Mouse (Mus musculus): Measurements from ENCODE around the gene Zfyve27. TPM values are rescaled to one million over a fixed set of nuclear protein-coding genes. Genes with fewer than 3 reads are reported as not detected.

The Zfyve27 gene
- polyA plus RNA-seq, 1 experiment from 2014 or later, result 23.7 TPM

DNA sequence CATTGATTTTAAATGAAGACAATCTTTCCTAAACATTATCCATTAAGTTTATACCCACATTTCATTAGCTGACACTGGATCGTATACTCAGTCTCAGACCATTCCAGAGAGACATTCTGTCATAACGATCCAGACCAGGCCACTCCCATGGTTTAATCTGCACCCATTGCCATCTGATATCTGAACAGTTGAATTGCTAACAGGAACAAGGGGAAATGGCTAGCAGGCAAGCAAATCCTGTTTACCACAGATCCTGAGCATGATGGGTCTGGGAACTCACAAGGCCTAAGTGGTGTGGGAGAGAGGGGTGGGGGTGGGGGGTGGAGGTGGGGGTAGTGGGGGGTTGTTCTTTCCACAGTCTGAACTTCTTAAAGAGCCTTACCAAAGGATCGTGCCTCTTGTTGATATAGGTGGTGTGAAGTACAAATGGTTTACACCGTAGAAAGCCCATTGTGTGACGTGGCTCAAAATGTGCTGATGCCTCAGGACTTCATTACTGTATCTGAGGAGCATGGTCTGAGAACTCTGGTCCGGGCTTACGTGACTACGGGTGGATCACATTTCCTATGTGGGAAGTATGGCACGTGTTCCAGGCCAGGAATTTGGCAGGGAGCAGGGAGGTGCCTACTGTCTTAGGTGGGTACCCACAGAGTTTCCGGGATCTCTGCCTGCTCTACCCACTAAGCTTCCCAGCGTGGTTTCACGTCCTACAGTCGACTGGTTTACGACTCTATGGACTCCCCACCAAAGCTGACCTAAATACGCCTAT, 25.1 kb upstream of the Zfyve27 start:
- WGBS, result 91% methylated on average over 15 of the region's 15 CpGs
- Histone ChIP-seq H3K4me1 (ENCODE audit: control insufficient read depth, insufficient read depth, low read length) (no peaks in the 10 kb centered on the region), H3K9me3 (ENCODE audit: control insufficient read depth, low read length) (no peaks in the 10 kb centered on the region), H3K27ac (ENCODE audit: low read depth, low read length) (no peak overlapping the region), H3K9ac (ENCODE audit: low read length) (no peak overlapping the region), H3K36me3 (ENCODE audit: control insufficient read depth, insufficient read depth, low read length) (no peaks in the 10 kb centered on the region), H3K4me2 (ENCODE audit: low read depth) (no peak overlapping the region), H3K27me3 (ENCODE audit: control insufficient read depth, insufficient read depth, low read length) (no peaks in the 10 kb centered on the region), H3K4me3 (ENCODE audit: low read depth, low read length) (no peak overlapping the region)
- ATAC-seq (ENCODE audit: insufficient read depth, low FRiP score, low TSS enrichment) (no peak), DNase-seq (ENCODE audit: low spot score) (no peak)

DNA sequence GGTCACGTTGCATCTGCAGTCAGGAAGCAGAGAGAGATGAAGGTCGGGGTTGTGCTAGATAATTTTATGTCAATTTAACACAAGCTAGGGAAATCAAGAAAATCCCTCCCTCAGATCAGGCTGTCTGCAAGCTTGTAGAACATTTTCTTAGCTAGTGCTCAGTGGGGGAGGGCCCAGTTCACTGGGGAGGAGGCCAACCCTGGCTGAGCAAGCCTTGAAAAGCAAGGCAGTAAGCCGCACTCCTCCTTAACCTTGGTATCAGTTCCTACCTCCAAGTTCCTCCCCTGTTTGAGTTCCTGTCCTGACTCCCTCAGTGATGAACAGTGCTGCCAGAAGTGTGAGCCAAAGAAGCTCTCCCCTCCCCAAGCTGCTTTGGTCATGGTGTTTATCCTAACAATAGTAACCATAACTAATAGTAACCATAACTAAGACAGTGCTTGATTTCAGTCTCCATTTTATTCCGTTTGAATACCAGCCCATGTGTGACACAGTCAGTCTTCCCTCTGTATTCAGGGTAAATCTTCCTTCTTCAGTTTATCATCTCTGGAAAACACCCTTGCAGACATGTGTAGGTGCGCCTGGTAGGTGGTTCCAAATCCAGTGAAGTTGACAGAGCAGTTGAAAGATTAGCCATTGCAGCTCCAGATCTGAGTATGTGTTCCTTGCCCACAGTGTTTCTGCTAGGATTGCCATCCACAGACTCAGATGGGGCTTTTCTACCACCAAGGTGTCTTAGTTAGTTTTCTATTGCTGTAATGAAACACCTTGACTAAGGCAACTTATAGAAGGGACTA, 23.8 kb upstream of the Zfyve27 start:
- Histone ChIP-seq H3K9me3 (ENCODE audit: control insufficient read depth, low read length) (no peaks in the 10 kb centered on the region), H3K27ac (ENCODE audit: low read depth, low read length) (no peak overlapping the region), H3K36me3 (ENCODE audit: control insufficient read depth, insufficient read depth, low read length) (no peaks in the 10 kb centered on the region), H3K4me3 (ENCODE audit: low read depth, low read length) (no peak overlapping the region), H3K9ac (ENCODE audit: low read length) (no peak overlapping the region), H3K4me1 (ENCODE audit: control insufficient read depth, insufficient read depth, low read length) (no peaks in the 10 kb centered on the region), H3K4me2 (ENCODE audit: low read depth) (no peak overlapping the region), H3K27me3 (ENCODE audit: control insufficient read depth, insufficient read depth, low read length) (no peaks in the 10 kb centered on the region)
- 84% methylated on average over 5 of the region's 5 CpGs for WGBS
- no peak for DNase-seq (ENCODE audit: low spot score)
- no peak for ATAC-seq (ENCODE audit: insufficient read depth, low FRiP score, low TSS enrichment)

DNA sequence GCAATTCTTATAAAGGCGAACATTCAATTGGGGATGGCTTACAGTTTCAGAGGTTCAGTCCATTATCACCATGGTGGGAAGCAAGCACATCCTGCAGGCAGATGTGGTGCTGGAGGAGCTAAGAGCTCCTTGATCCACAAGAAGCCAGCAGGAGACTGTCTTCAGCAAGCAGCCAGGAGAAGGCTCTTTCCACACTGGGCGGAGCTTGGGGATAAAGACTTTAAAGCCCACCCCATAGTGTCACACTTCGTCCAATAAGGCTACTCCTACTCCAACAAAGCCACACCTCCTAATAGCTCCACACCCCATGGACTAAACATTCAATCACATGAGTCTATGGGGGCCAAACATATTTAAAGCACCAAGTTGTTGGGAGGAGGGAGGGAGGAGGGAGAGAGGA, 21.8 kb upstream of the Zfyve27 start:
- no peak for ATAC-seq (ENCODE audit: insufficient read depth, low FRiP score, low TSS enrichment)

DNA sequence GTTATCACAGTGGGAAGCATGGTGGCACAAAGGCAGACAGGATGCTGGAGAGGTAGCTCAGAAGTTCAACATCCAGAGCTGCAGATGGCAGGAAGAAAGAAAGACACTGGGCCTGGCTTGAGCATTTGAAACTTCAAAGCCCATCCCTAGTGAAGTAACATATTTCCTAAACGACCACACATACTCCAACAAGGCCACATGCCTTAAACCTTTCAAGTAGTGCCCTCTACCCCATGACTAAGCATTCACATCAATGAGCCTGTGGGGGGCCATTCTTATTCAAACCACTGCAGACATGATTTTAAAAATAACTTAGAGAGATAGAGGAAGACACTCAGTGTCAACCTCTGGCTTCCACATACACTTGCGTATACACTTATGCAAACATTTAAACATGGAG, 21.0 kb upstream of the Zfyve27 start:
- WGBS, result 73% methylated on average over 2 of the region's 2 CpGs
- no peaks in the 10 kb centered on the region for H3K9me3 ChIP-seq (ENCODE audit: control insufficient read depth, low read length)

More for the DNA sequence above, 21.8 kb upstream of the Zfyve27 start:
- Histone ChIP-seq H3K4me2 (ENCODE audit: low read depth) (no peak overlapping the region), H3K4me1 (ENCODE audit: control insufficient read depth, insufficient read depth, low read length) (no peaks in the 10 kb centered on the region), H3K4me3 (ENCODE audit: low read depth, low read length) (no peak overlapping the region), H3K27me3 (ENCODE audit: control insufficient read depth, insufficient read depth, low read length) (0 out of 2 replicates have a peak, but pooled peaks cover 2% of the 10 kb centered on the region), H3K9me3 (ENCODE audit: control insufficient read depth, low read length) (no peaks in the 10 kb centered on the region), H3K9ac (ENCODE audit: low read length) (no peak overlapping the region), H3K27ac (ENCODE audit: low read depth, low read length) (no peak overlapping the region), H3K36me3 (ENCODE audit: control insufficient read depth, insufficient read depth, low read length) (no peaks in the 10 kb centered on the region)
- WGBS, result 69% methylated on average over 3 of the region's 3 CpGs
- DNase-seq (ENCODE audit: low spot score), result no peak

DNA sequence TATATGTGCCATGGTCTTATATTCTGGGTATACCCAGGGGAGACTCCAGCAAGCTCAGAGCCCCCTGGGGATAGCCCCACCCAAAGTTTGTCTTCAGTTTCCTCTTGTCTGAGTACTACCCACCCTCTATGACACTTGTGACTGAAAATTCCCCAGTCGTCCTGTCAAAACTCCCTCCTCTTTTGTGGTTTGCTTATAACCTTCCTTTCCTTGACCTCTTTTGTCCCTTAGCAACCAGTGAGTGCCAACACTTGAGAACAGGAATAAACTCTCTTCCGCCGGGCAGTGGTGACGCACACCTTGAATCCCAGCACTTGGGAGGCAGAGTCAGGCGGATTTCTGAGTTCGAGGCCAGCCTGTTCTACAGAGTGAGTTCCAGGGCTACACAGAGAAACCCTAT, 19.7 kb upstream of the Zfyve27 start:
- WGBS, result 61% methylated on average over 6 of the region's 6 CpGs
- peaks cover 6% of the 10 kb centered on the region; the same call in 1 of the 2 replicates for H3K4me1 ChIP-seq (ENCODE audit: control insufficient read depth, insufficient read depth, low read length)
- no peak overlapping the region for H3K27ac ChIP-seq (ENCODE audit: low read depth, low read length)
- H3K9ac ChIP-seq (ENCODE audit: low read length), result no peak overlapping the region
- H3K36me3 ChIP-seq (ENCODE audit: control insufficient read depth, insufficient read depth, low read length), result no peaks in the 10 kb centered on the region
- H3K27me3 ChIP-seq (ENCODE audit: control insufficient read depth, insufficient read depth, low read length), result peaks cover 4% of the 10 kb centered on the region; the same call in 1 of the 2 replicates
- no peak overlapping the region for H3K4me3 ChIP-seq (ENCODE audit: low read depth, low read length)
- ATAC-seq (ENCODE audit: insufficient read depth, low FRiP score, low TSS enrichment) (no peak), DNase-seq (ENCODE audit: low spot score) (no peak)
- H3K9me3 ChIP-seq (ENCODE audit: control insufficient read depth, low read length), result no peaks in the 10 kb centered on the region
- H3K4me2 ChIP-seq (ENCODE audit: low read depth), result no peak overlapping the region

More for the DNA sequence above, 21.0 kb upstream of the Zfyve27 start:
- H3K27ac ChIP-seq (ENCODE audit: low read depth, low read length), result no peak overlapping the region
- H3K4me1 ChIP-seq (ENCODE audit: control insufficient read depth, insufficient read depth, low read length), result no peaks in the 10 kb centered on the region
- 0 out of 2 replicates have a peak, but pooled peaks cover 2% of the 10 kb centered on the region for H3K27me3 ChIP-seq (ENCODE audit: control insufficient read depth, insufficient read depth, low read length)
- ATAC-seq (ENCODE audit: insufficient read depth, low FRiP score, low TSS enrichment), result no peak
- no peaks in the 10 kb centered on the region for H3K36me3 ChIP-seq (ENCODE audit: control insufficient read depth, insufficient read depth, low read length)
- H3K4me3 ChIP-seq (ENCODE audit: low read depth, low read length), result no peak overlapping the region
- H3K4me2 ChIP-seq (ENCODE audit: low read depth), result no peak overlapping the region
- DNase-seq (ENCODE audit: low spot score), result no peak
- no peak overlapping the region for H3K9ac ChIP-seq (ENCODE audit: low read length)

DNA sequence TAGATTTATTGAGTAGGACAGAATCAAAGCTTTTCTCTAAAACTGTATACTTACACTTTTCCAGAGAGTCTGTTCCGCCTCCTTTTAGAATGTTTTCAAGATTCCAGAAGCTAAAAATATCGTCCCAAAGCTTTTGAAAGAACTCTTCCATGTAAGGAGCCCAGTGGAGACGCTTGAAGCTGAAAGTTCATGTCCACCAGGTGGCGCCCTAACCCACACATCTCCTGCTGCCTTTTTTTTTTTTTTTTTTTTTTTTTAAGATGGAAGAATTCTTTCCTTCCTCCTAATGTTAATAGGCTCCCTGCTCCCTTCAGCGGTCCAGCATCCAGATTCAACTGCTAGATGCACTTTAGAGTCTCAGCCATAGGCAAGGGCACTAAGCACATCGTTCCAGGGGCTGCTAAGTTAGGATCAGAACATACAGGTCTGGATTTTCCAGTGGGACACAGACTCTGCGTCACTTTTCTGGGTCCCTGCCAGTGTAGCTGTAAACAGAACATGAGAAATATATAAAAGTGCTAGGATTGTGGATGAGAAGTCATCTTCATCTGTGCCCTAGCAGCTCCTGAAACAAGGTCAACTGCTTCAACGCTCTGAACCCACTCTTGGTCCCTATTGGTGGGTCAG, 19.1 kb upstream of the Zfyve27 start:
- Histone ChIP-seq H3K36me3 (ENCODE audit: control insufficient read depth, insufficient read depth, low read length) (no peaks in the 10 kb centered on the region), H3K4me3 (ENCODE audit: low read depth, low read length) (no peak overlapping the region), H3K27ac (ENCODE audit: low read depth, low read length) (no peak overlapping the region), H3K9me3 (ENCODE audit: control insufficient read depth, low read length) (no peaks in the 10 kb centered on the region), H3K4me2 (ENCODE audit: low read depth) (no peak overlapping the region), H3K9ac (ENCODE audit: low read length) (no peak overlapping the region), H3K4me1 (ENCODE audit: control insufficient read depth, insufficient read depth, low read length) (peaks cover 6% of the 10 kb centered on the region; the same call in 1 of the 2 replicates), H3K27me3 (ENCODE audit: control insufficient read depth, insufficient read depth, low read length) (peaks cover 7% of the 10 kb centered on the region)
- no peak for ATAC-seq (ENCODE audit: insufficient read depth, low FRiP score, low TSS enrichment)
- WGBS, result 30% methylated on average over 8 of the region's 8 CpGs
- DNase-seq (ENCODE audit: low spot score), result peak; percentile 78

DNA sequence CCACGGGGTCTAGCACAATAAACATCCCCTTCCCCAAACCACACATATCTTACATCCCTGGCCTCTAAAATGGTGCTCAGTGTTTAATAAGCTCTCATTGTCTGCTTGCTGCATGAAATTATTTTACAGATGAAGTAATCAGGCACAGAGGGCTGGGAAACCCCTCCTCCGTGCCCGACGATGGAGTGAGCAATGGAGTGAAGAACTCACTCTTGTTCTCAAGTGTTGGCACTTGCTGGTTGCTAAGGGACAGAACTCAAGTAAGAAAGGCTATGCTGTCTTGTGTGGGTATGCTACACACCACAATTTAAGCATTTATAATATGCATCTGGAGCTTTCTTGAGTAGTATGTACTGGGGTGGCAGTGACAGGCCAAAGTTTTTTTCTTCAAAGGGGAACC, 18.5 kb upstream of the Zfyve27 start:
- Histone ChIP-seq H3K27ac (ENCODE audit: low read depth, low read length) (no peak overlapping the region), H3K4me3 (ENCODE audit: low read depth, low read length) (no peak overlapping the region), H3K27me3 (ENCODE audit: control insufficient read depth, insufficient read depth, low read length) (peaks cover 7% of the 10 kb centered on the region), H3K36me3 (ENCODE audit: control insufficient read depth, insufficient read depth, low read length) (no peaks in the 10 kb centered on the region), H3K9me3 (ENCODE audit: control insufficient read depth, low read length) (no peaks in the 10 kb centered on the region), H3K9ac (ENCODE audit: low read length) (no peak overlapping the region), H3K4me2 (ENCODE audit: low read depth) (no peak overlapping the region), H3K4me1 (ENCODE audit: control insufficient read depth, insufficient read depth, low read length) (peaks cover 6% of the 10 kb centered on the region; the same call in 1 of the 2 replicates)
- WGBS, result 73% methylated on average over 4 of the region's 4 CpGs
- DNase-seq (ENCODE audit: low spot score) (no peak), ATAC-seq (ENCODE audit: insufficient read depth, low FRiP score, low TSS enrichment) (no peak)

DNA sequence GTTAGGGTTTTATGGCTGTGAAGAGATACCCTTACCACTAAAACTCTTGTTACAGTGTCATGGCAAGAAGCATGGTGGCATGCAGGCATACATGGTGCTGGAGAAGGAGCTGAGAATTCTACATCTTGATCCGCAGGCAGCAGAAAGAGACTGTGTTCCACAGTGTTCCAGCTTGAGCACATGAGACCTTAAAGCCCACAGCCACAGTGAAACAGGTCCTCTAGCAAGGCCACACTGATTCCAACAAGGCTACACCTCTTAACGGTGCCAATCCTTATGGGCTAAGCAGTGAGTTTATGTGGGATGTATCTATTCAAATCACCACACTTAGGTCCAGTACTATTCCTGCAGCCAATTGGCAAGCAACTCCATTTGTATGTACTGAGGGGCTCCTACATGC, 18.0 kb upstream of the Zfyve27 start:
- no peak overlapping the region for H3K4me3 ChIP-seq (ENCODE audit: low read depth, low read length)
- H3K36me3 ChIP-seq (ENCODE audit: control insufficient read depth, insufficient read depth, low read length), result no peaks in the 10 kb centered on the region
- no peak overlapping the region for H3K4me2 ChIP-seq (ENCODE audit: low read depth)
- DNase-seq (ENCODE audit: low spot score) (no peak), ATAC-seq (ENCODE audit: insufficient read depth, low FRiP score, low TSS enrichment) (no peak)
- H3K27me3 ChIP-seq (ENCODE audit: control insufficient read depth, insufficient read depth, low read length), result peaks cover 7% of the 10 kb centered on the region
- H3K9ac ChIP-seq (ENCODE audit: low read length), result no peak overlapping the region
- WGBS, result 92% methylated on average over 2 of the region's 2 CpGs
- H3K4me1 ChIP-seq (ENCODE audit: control insufficient read depth, insufficient read depth, low read length), result peaks cover 6% of the 10 kb centered on the region; the same call in 1 of the 2 replicates
- no peak overlapping the region for H3K27ac ChIP-seq (ENCODE audit: low read depth, low read length)
- no peaks in the 10 kb centered on the region for H3K9me3 ChIP-seq (ENCODE audit: control insufficient read depth, low read length)

All from neural tube, embryonic 11.5 days (tissue).